Mouse (Mus musculus): ENCODE data around the gene Sdsl. TPM values are rescaled to one million over a fixed set of nuclear protein-coding genes. Genes with fewer than 3 reads are reported as not detected.

Sdsl gene
- total and polyA plus RNA-seq, 2 experiments from 2014 or later: 4.6 to 8.1 TPM

GRCm38 (mm10) chr5:120464321-120464720 is 8.3 kb downstream of the Sdsl start:
- DNase-seq (ENCODE audit: low spot score): peak; percentile 50
- no peaks in the 10 kb centered on the region for H3K9me3 ChIP-seq (ENCODE audit: low read length)
- no peak overlapping the region for H3K9ac ChIP-seq (replicated peaks; ENCODE audit: low read length)
- no peak overlapping the region for H3K27ac ChIP-seq
- TF ChIP-seq CTCF (IDR thresholded peaks at IDR 0.05; ENCODE audit: low read depth): peak; percentile 71
- H3K4me3 ChIP-seq (ENCODE audit: low read length): no peak overlapping the region
- no peaks in the 10 kb centered on the region for H3K27me3 ChIP-seq (ENCODE audit: insufficient read depth, low read length)
- no peaks in the 10 kb centered on the region for H3K4me1 ChIP-seq (ENCODE audit: insufficient read depth, low read length)
- ATAC-seq: no peak
- 84% methylated on average over 4 of the region's 4 CpGs for WGBS
- no peaks in the 10 kb centered on the region for H3K36me3 ChIP-seq (ENCODE audit: insufficient read depth, low read length)
- no peak overlapping the region for H3K4me2 ChIP-seq (ENCODE audit: low read depth, low read length)

GRCm38 (mm10) chr5:120461902-120462301 is 10.7 kb downstream of the Sdsl start:
- Histone ChIP-seq H3K27me3 (ENCODE audit: insufficient read depth, low read length) (no peaks in the 10 kb centered on the region), H3K4me1 (ENCODE audit: insufficient read depth, low read length) (no peaks in the 10 kb centered on the region), H3K9me3 (ENCODE audit: low read length) (no peaks in the 10 kb centered on the region), H3K4me3 (ENCODE audit: low read length) (no peak overlapping the region), H3K4me2 (ENCODE audit: low read depth, low read length) (no peak overlapping the region), H3K27ac (no peak overlapping the region), H3K9ac (replicated peaks; ENCODE audit: low read length) (no peak overlapping the region), H3K36me3 (ENCODE audit: insufficient read depth, low read length) (no peaks in the 10 kb centered on the region)
- 74% methylated on average over 15 of the region's 15 CpGs for WGBS
- ATAC-seq: no peak
- no peak for DNase-seq (ENCODE audit: low spot score)
- TF ChIP-seq CTCF (IDR thresholded peaks at IDR 0.05; ENCODE audit: low read depth): no peak

- H3K4me1 ChIP-seq (ENCODE audit: insufficient read depth, low read length): no peaks in the 10 kb centered on the region
- no peak overlapping the region for H3K27ac ChIP-seq
- H3K9ac ChIP-seq (replicated peaks; ENCODE audit: low read length): no peak overlapping the region
- peak; percentile 21; the same call in 1 of the 2 replicates for ATAC-seq
- H3K4me2 ChIP-seq (ENCODE audit: low read depth, low read length): no peak overlapping the region
- no peak for TF ChIP-seq CTCF (IDR thresholded peaks at IDR 0.05; ENCODE audit: low read depth)
- 80% methylated on average over 10 of the region's 10 CpGs for WGBS
- no peaks in the 10 kb centered on the region for H3K36me3 ChIP-seq (ENCODE audit: insufficient read depth, low read length)
- no peak overlapping the region for H3K4me3 ChIP-seq (ENCODE audit: low read length)
- DNase-seq (ENCODE audit: low spot score): no peak
- no peaks in the 10 kb centered on the region for H3K27me3 ChIP-seq (ENCODE audit: insufficient read depth, low read length)
- H3K9me3 ChIP-seq (ENCODE audit: low read length): no peaks in the 10 kb centered on the region
Measured at GRCm38 (mm10) chr5:120459133-120459532, 13.5 kb downstream of the Sdsl start.

- Histone ChIP-seq H3K27me3 (ENCODE audit: insufficient read depth, low read length) (no peaks in the 10 kb centered on the region), H3K9me3 (ENCODE audit: low read length) (no peaks in the 10 kb centered on the region), H3K4me3 (ENCODE audit: low read length) (no peak overlapping the region), H3K4me1 (ENCODE audit: insufficient read depth, low read length) (no peaks in the 10 kb centered on the region), H3K27ac (no peak overlapping the region), H3K36me3 (ENCODE audit: insufficient read depth, low read length) (no peaks in the 10 kb centered on the region), H3K4me2 (ENCODE audit: low read depth, low read length) (no peak overlapping the region), H3K9ac (replicated peaks; ENCODE audit: low read length) (no peak overlapping the region)
- ATAC-seq (peak; percentile 24; the same call in 1 of the 2 replicates), DNase-seq (ENCODE audit: low spot score) (peak; percentile 92)
- TF ChIP-seq CTCF (IDR thresholded peaks at IDR 0.05; ENCODE audit: low read depth): peak; percentile 85
- 6% methylated on average over 9 of the region's 9 CpGs for WGBS
Measured at GRCm38 (mm10) chr5:120457628-120458027, 15.0 kb downstream of the Sdsl start.

- Histone ChIP-seq H3K4me3 (ENCODE audit: low read length) (no peak overlapping the region), H3K4me2 (ENCODE audit: low read depth, low read length) (no peak overlapping the region), H3K27ac (no peak overlapping the region), H3K9me3 (ENCODE audit: low read length) (no peaks in the 10 kb centered on the region), H3K36me3 (ENCODE audit: insufficient read depth, low read length) (no peaks in the 10 kb centered on the region), H3K27me3 (ENCODE audit: insufficient read depth, low read length) (no peaks in the 10 kb centered on the region), H3K9ac (replicated peaks; ENCODE audit: low read length) (no peak overlapping the region), H3K4me1 (ENCODE audit: insufficient read depth, low read length) (no peaks in the 10 kb centered on the region)
- TF ChIP-seq CTCF (IDR thresholded peaks at IDR 0.05; ENCODE audit: low read depth): no peak
- DNase-seq (ENCODE audit: low spot score): no peak
- WGBS: 49% methylated on average over 7 of the region's 7 CpGs
- 0 out of 2 replicates have a peak, but pooled peaks have one; percentile 19 for ATAC-seq
Measured at GRCm38 (mm10) chr5:120456841-120457554, 15.6 kb downstream of the Sdsl start.

- Histone ChIP-seq H3K9ac (replicated peaks; ENCODE audit: low read length) (no peak overlapping the region), H3K4me1 (ENCODE audit: insufficient read depth, low read length) (no peaks in the 10 kb centered on the region), H3K36me3 (ENCODE audit: insufficient read depth, low read length) (no peaks in the 10 kb centered on the region), H3K4me2 (ENCODE audit: low read depth, low read length) (no peak overlapping the region), H3K9me3 (ENCODE audit: low read length) (no peaks in the 10 kb centered on the region), H3K4me3 (ENCODE audit: low read length) (no peak overlapping the region), H3K27me3 (ENCODE audit: insufficient read depth, low read length) (no peaks in the 10 kb centered on the region), H3K27ac (no peak overlapping the region)
- TF ChIP-seq CTCF (IDR thresholded peaks at IDR 0.05; ENCODE audit: low read depth): no peak
- no peak for ATAC-seq
- WGBS: 32% methylated on average over 1 of the region's 1 CpGs
- DNase-seq (ENCODE audit: low spot score): no peak
Measured at GRCm38 (mm10) chr5:120456253-120456652, 16.4 kb downstream of the Sdsl start.

- Histone ChIP-seq H3K27me3 (ENCODE audit: insufficient read depth, low read length) (no peaks in the 10 kb centered on the region), H3K4me3 (ENCODE audit: low read length) (no peak overlapping the region), H3K4me2 (ENCODE audit: low read depth, low read length) (no peak overlapping the region), H3K36me3 (ENCODE audit: insufficient read depth, low read length) (no peaks in the 10 kb centered on the region), H3K4me1 (ENCODE audit: insufficient read depth, low read length) (no peaks in the 10 kb centered on the region), H3K9me3 (ENCODE audit: low read length) (no peaks in the 10 kb centered on the region), H3K27ac (no peak overlapping the region), H3K9ac (replicated peaks; ENCODE audit: low read length) (no peak overlapping the region)
- TF ChIP-seq CTCF (IDR thresholded peaks at IDR 0.05; ENCODE audit: low read depth): no peak
- no peak for DNase-seq (ENCODE audit: low spot score)
- 69% methylated on average over 14 of the region's 14 CpGs for WGBS
- no peak for ATAC-seq
Measured at GRCm38 (mm10) chr5:120454756-120455337, 17.8 kb downstream of the Sdsl start.
